ENCODE assay signal across 8 mouse cellular contexts in genomic region chr2:170134026-170134690, GRCm38 (mm10). TPM values are rescaled to one million over a fixed set of nuclear protein-coding genes. Genes with fewer than 3 reads are reported as not detected.
DNase-seq lines count a peak whose midpoint lies in the region; ATAC-seq lines count a peak whose summit lies in the region.

No protein-coding gene starts in this region.

- 13% methylated on average over 12 of the region's 12 CpGs for WGBS in limb, embryonic 10.5 days
- 16% methylated on average over 12 of the region's 12 CpGs for WGBS in stomach, embryonic 14.5 days

- peak; percentile 31 for DNase-seq in embryo, embryonic 9.5 days (ENCODE audit: extremely low spot score)
- no peak for DNase-seq in embryo, embryonic 10.5 days (ENCODE audit: low spot score)
- DNase-seq in retina, postnatal 1 day = peak; percentile 12
- DNase-seq in retina, embryonic 14.5 days (ENCODE audit: low spot score) = no peak
- no peak for DNase-seq in limb, embryonic 10.5 days (ENCODE audit: low spot score)
- no peak for DNase-seq in spleen, adult 12 weeks (ENCODE audit: low spot score)

- no peak for ATAC-seq in stomach, embryonic 14.5 days (ENCODE audit: insufficient number of reproducible peaks, insufficient read depth, low FRiP score, low read depth)
- no peak for ATAC-seq in granulocyte monocyte progenitor cell, adult 5-6 weeks (replicated peaks; ENCODE audit: poor library complexity, severe bottlenecking)

- peak overlapping the region; percentile 91 for H3K4me3 ChIP-seq in limb, embryonic 10.5 days
- peak overlapping the region; percentile 42 for H3K4me3 ChIP-seq in stomach, embryonic 14.5 days (ENCODE audit: low read depth, low read length)

- peak overlapping the region; percentile 83; the same call in 1 of the 2 replicates for H3K27ac ChIP-seq in limb, embryonic 10.5 days
- peak overlapping the region; percentile 84; the same call in 1 of the 2 replicates for H3K27ac ChIP-seq in stomach, embryonic 14.5 days (ENCODE audit: low read length)

- no peaks in the 10 kb centered on the region for H3K27me3 ChIP-seq in limb, embryonic 10.5 days (ENCODE audit: low read depth, poor library complexity, severe bottlenecking)
- H3K27me3 ChIP-seq in stomach, embryonic 14.5 days (ENCODE audit: control insufficient read depth, insufficient read depth, low read length) = no peaks in the 10 kb centered on the region

- no peaks in the 10 kb centered on the region for H3K9me3 ChIP-seq in limb, embryonic 10.5 days (replicated peaks)
- H3K9me3 ChIP-seq in stomach, embryonic 14.5 days (ENCODE audit: control insufficient read depth, low read depth, low read length) = no peaks in the 10 kb centered on the region

- H3K36me3 ChIP-seq in limb, embryonic 10.5 days = no peaks in the 10 kb centered on the region
- H3K36me3 ChIP-seq in stomach, embryonic 14.5 days (ENCODE audit: control insufficient read depth, insufficient read depth, low read length) = no peaks in the 10 kb centered on the region

- H3K9ac ChIP-seq in stomach, embryonic 14.5 days (replicated peaks; ENCODE audit: low read depth, low read length) = peak overlapping the region; percentile 32; the same call in 1 of the 2 replicates

- H3K4me2 ChIP-seq in stomach, embryonic 14.5 days (replicated peaks; ENCODE audit: low read depth, low read length) = peak overlapping the region; percentile 68

- H3K4me1 ChIP-seq in limb, embryonic 10.5 days = peaks cover 58% of the 10 kb centered on the region
- peaks cover 13% of the 10 kb centered on the region; the same call in 1 of the 2 replicates for H3K4me1 ChIP-seq in stomach, embryonic 14.5 days (ENCODE audit: control insufficient read depth, insufficient read depth, low read length)

RNA-seq across cellular contexts. Expression of gene Zfp217, which starts 13.7 kb away (rescaled TPM):
- polyA plus RNA-seq in limb, embryonic 10.5 days (2016; fragmentation: Nextera tagmentation; extraction: Ambion mirVana) = 3.9 and 4.1 TPM in 2 replicates
- 4.1 and 4.5 TPM in 2 replicates for polyA plus RNA-seq in stomach, embryonic 14.5 days (2014; fragmentation: Nextera tagmentation; extraction: Ambion mirVana)
- total RNA-seq in granulocyte monocyte progenitor cell, adult 5-6 weeks (2014; fragmentation: Nextera tagmentation) = 43.1 and 67.6 TPM in 2 replicates
- 29.8 and 36.0 TPM in 2 replicates for total RNA-seq in granulocyte monocyte progenitor cell, adult 5-6 weeks (2017)

Comparison
In these comparisons a context has a peak if more than half of its experiments do, and no peak if none do; other contexts are left out.
1. DNase-seq: peak in embryo, embryonic 9.5 days (single experiment) and retina, postnatal 1 day (single experiment); none in embryo, embryonic 10.5 days (single experiment), retina, embryonic 14.5 days (single experiment), limb, embryonic 10.5 days (single experiment) and spleen, adult 12 weeks (single experiment).